Mouse (Mus musculus) MEL (cell line): ENCODE results near the gene Iglon5.

Experiments
- CTCF ChIP-seq, 3 experiments: IDR thresholded peaks in 2 of 3; conservative IDR thresholded peaks in 1 of 3; 2 replicates each; pipeline ENCODE4 v1.5.1; 2011 to 2012; ENCODE audit warnings: low read length in 3 of 3, low read depth in 2 of 3, mild to moderate bottlenecking in 2 of 3, improper control_type of control experiment in 1 of 3, inconsistent platforms in 1 of 3, mixed read lengths in 1 of 3, moderate library complexity in 1 of 3; ENCODE audit not compliant: control insufficient read depth in 1 of 3, insufficient read depth in 1 of 3, poor library complexity in 1 of 3, severe bottlenecking in 1 of 3
- E2F4 ChIP-seq: IDR thresholded peaks from 2 replicates; pipeline ENCODE4 v1.6.1; 2011; ENCODE audit warnings: low read depth, low read length, improper control_type of control experiment, borderline replicate concordance
- JUND ChIP-seq: IDR thresholded peaks from 2 replicates; pipeline ENCODE4 v1.6.1; 2011; ENCODE audit warnings: low read depth, mild to moderate bottlenecking, improper control_type of control experiment, low read length
- MEF2A ChIP-seq: IDR thresholded peaks from 2 replicates; pipeline ENCODE4 v1.6.1; 2014; ENCODE audit warnings: low read depth, mild to moderate bottlenecking, inconsistent platforms, low read length, improper control_type of control experiment; ENCODE audit not compliant: poor library complexity, insufficient replicate concordance, severe bottlenecking; ENCODE audit errors: extremely low read depth
- MXI1 ChIP-seq: IDR thresholded peaks from 2 replicates; pipeline ENCODE4 v1.6.1; 2011; ENCODE audit warnings: mild to moderate bottlenecking, low read depth, low read length, improper control_type of control experiment
- POLR2A ChIP-seq, 2 experiments: IDR thresholded peaks; 2 replicates each; pipeline ENCODE4 v1.6.1; 2011 to 2012; ENCODE audit warnings: low read length in 2 of 2, mild to moderate bottlenecking in 2 of 2, control low read depth in 1 of 2, improper control_type of control experiment in 1 of 2, low read depth in 1 of 2, moderate library complexity in 1 of 2; ENCODE audit not compliant: control insufficient read depth in 1 of 2, insufficient read depth in 1 of 2, poor library complexity in 1 of 2
- RAD21 ChIP-seq: IDR thresholded peaks from 2 replicates; pipeline ENCODE4 v1.6.1; 2011; ENCODE audit warnings: mild to moderate bottlenecking, low read depth, low read length, improper control_type of control experiment
- TAL1 ChIP-seq: IDR thresholded peaks from 2 replicates; pipeline ENCODE4 v1.6.1; 2012; ENCODE audit warnings: mild to moderate bottlenecking, inconsistent platforms, low read length, moderate library complexity, mixed read lengths
- TBP ChIP-seq: IDR thresholded peaks from 2 replicates; pipeline ENCODE4 v1.8.0; 2011; ENCODE audit warnings: low read depth, low read length, improper control_type of control experiment
- UBTF ChIP-seq: IDR thresholded peaks from 2 replicates; pipeline ENCODE4 v1.6.1; 2012; ENCODE audit warnings: low read depth, mild to moderate bottlenecking, inconsistent platforms, low read length, improper control_type of control experiment, moderate library complexity, borderline replicate concordance; ENCODE audit not compliant: insufficient read depth
- USF1 ChIP-seq: IDR thresholded peaks from 2 replicates; pipeline ENCODE4 v1.6.1; 2014; ENCODE audit warnings: low read depth, mild to moderate bottlenecking, inconsistent platforms, low read length, improper control_type of control experiment, moderate library complexity
- ZNF384 ChIP-seq: IDR thresholded peaks from 2 replicates; pipeline ENCODE4 v1.6.1; 2012; ENCODE audit warnings: low read depth, mild to moderate bottlenecking, inconsistent platforms, low read length, improper control_type of control experiment

GRCm38 (mm10) chr7:43441071-43441470 is 48.8 kb downstream of the Iglon5 start:
- no peak for TF ChIP-seq TAL1
- TF ChIP-seq TBP, result no peak
- TF ChIP-seq POLR2A (IDR thresholded peaks at IDR 0.05; ENCODE audit: control insufficient read depth in 1 of 2, insufficient read depth in 1 of 2, low read depth in 1 of 2, low read length in 2 of 2, poor library complexity in 1 of 2), result no peak
- TF ChIP-seq UBTF, result no peak
- no peak for TF ChIP-seq MEF2A
- TF ChIP-seq CTCF (IDR thresholded peaks at IDR 0.05 in 2 of 3, conservative IDR thresholded peaks at IDR 0.05 in 1 of 3; ENCODE audit: control insufficient read depth in 1 of 3, insufficient read depth in 1 of 3, low read depth in 2 of 3, low read length in 3 of 3, poor library complexity in 1 of 3, severe bottlenecking in 1 of 3), result no peak
- no peak for TF ChIP-seq E2F4
- TF ChIP-seq RAD21, result no peak
- no peak for TF ChIP-seq MXI1
- TF ChIP-seq ZNF384, result no peak
- TF ChIP-seq USF1, result no peak
- no peak for TF ChIP-seq JUND
